Mouse (Mus musculus) liver, postnatal 0 days (tissue): ENCODE data around the gene Txnrd2.

Experiments used
- CTCF ChIP-seq: sonication (generic); IDR thresholded peaks from 2 replicates; pipeline ENCODE4 v1.5.1; 2016; ENCODE audit warnings: antibody characterized with exemption, low read depth
- EP300 ChIP-seq: IDR thresholded peaks from 2 replicates; pipeline ENCODE4 v1.6.1; 2016; ENCODE audit warnings: antibody characterized with exemption, low read depth, mild to moderate bottlenecking

- TF ChIP-seq CTCF (no peak), EP300 (no peak)
These were observed 59.9 kb downstream of the Txnrd2 start for GRCm38 (mm10) chr16:18486126-18486525.
